Mouse (Mus musculus): Measurements from ENCODE around the gene Zfp986. TPM values are rescaled to one million over a fixed set of nuclear protein-coding genes. Genes with fewer than 3 reads are reported as not detected.
"Not testable (repeated sequence)": the region's sequence is repeated elsewhere in the genome, so short reads cannot be mapped to it uniquely, and the experiment has no call there.

Zfp986 gene
- polyA plus RNA-seq (2021) = 0.49 TPM

DNA sequence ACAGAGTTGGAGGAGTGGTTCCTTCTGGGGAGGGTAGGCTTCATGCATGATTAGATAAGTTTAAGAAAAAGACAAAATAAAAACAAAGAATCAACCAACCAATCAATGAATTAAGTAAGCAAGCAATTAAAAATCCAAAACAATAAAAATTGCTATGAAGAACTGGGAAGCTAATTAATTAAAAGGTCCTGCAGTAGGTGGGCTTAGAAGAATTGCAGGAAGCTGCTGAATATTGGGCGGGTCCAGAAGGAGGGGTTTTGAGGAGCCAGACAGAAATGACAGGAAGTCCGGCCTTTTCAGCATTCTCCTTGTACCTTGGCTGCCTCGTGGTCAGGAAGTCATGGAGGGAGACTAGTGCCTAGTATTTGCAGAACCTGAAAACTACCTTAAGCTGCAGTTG lies at the start of gene Zfp986:
Gene Zfp986, plus strand, starts transcription at position 301 of the 400 bp plus-strand sequence.
- CTCF ChIA-PET; POLR2A ChIA-PET; in situ Hi-C loops (cut with MboI; ENCODE audit: low pct_unique_long_range_greater_than_20kb); H3K27me3 ChIP-seq; DNase-seq (ENCODE audit: low read depth, low spot score); ATAC-seq: not testable (repeated sequence)

DNA sequence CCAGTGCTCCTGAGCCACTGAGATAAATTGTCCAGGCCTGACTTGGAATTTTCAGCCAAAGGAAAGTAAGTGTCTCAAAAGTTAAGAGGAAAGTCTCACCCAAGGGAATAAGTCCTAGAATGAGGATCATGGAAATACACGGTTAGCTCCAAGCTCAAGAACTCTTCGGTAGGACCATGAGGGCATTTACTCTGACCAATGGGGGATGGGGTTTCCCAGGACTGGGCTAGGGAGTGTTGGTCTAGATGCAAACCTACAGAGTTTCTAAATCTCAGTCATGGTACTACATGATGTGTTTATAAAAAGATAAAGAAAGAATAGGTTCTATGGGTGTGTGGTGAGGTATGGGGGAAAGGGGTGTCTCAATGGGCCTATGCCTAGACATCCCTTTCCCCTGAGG lies 48.6 kb upstream of the Zfp986 start:
- H3K27me3 ChIP-seq; in situ Hi-C loops (cut with MboI; ENCODE audit: low pct_unique_long_range_greater_than_20kb); POLR2A ChIA-PET; ATAC-seq; DNase-seq (ENCODE audit: low read depth, low spot score); CTCF ChIA-PET: not testable (repeated sequence)

DNA sequence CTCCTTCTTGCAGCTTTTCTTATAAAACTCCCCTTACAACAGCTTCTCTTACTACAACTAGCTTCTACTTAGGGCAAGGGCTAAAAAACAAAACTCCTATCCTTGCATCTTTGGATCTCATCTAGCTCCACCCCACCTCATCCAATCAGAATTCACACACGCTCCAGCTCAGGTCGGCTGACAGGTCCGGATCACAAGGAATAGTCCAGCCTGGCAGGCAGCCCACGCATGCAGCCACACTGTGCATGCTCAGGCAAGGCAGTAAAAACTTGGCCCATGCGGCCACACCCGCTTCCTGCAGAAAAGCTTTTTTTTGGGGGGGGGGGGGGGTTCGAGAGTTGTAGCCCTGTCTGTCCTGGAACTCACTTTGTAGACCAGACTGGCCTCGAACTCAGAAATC lies 43.0 kb upstream of the Zfp986 start:
- CTCF ChIA-PET; ATAC-seq; H3K27me3 ChIP-seq; DNase-seq (ENCODE audit: low read depth, low spot score); in situ Hi-C loops (cut with MboI; ENCODE audit: low pct_unique_long_range_greater_than_20kb); POLR2A ChIA-PET: not testable (repeated sequence)

DNA sequence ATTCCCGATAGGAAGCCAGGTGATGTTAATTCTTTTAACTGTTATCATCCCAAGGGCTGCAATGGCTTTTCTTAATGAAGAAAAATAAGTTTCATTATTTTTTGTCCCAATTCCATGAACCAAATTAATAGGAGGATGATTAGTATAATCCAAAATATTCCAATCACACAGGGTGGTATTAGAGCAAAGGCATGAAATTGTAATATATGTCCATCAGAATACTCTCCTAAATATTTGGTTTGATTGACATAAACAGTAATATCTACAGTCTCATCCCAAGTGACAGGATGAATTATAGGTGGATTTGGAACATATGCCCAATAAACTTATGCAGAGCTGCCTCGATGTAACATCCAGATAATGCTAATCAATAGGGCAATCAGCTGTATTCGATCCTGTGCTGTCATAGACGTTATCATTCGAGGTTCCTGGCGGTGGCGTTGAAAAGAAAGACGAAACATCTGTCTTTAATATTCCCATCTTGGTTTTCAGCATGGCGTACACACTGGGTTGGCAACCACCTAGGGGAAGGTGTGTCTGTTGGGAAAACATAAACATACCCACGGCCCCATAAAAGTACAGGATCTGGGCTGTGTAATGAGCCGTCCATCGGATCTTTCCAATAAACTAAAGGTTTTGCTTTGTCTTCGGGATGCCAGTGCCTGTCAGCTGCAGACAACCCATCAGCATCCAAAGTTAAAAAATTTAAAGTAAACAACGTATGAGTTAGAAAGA lies 37.1 kb upstream of the Zfp986 start:
- in situ Hi-C loops (cut with MboI; ENCODE audit: low pct_unique_long_range_greater_than_20kb); H3K27me3 ChIP-seq; POLR2A ChIA-PET; ATAC-seq; CTCF ChIA-PET; DNase-seq (ENCODE audit: low read depth, low spot score): not testable (repeated sequence)

DNA sequence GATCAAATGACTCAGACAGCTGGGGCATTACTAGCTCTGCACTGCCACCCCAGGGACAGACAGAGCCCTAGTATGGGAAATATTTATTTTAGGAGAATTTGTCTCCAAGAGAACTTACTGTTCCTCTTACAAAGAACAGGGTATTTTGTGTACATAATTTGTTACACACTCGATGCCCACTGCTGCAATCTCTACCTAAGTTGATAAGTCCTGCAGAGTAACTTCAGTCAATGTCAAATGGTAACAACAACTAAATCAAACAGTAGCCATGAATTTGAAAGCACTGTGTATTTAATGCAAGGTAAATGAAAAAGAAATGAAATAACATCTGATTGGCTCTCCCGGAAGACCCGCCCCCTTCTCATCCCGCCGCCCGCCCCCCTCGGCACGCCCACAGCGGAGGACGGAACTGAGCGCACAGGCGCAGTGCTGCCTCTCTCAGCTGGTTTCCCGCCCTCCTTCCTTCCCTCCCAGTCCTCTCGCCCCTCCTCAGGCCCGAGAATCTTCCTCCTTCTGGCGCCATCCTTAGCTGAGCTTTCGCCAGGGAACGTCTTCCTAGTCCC lies 32.2 kb upstream of the Zfp986 start:
- H3K27me3 ChIP-seq; POLR2A ChIA-PET; in situ Hi-C loops (cut with MboI; ENCODE audit: low pct_unique_long_range_greater_than_20kb); ATAC-seq; DNase-seq (ENCODE audit: low read depth, low spot score); CTCF ChIA-PET: not testable (repeated sequence)

DNA sequence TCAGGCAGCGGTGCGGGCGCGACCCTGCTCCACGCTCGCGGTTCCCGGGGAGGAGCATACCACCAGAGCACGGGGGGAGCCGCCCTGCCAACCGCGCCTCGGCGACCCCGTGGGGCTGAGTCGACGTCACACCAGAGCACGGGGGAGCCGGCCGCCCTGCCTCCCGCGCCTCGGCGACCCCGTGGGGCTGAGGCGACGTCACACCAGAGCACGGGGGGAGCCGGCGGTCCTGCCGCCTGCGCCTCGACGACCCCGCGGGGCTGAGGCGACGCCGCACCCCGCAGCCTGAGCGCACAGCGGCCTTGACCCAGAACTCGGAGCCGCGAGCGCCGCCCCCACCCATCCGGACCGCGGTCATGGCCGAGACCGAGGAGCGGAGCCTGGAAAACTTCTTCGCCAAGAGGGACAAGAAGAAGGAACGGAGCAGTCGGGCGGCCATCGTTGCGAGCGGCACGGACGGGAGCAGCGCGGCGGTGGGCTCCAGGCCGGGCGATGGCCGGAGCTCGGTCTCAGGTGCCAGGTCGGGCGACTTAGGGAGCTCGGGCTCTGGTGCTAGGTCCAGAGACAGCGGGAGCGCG lies 31.6 kb upstream of the Zfp986 start:
- CTCF ChIA-PET; POLR2A ChIA-PET; H3K27me3 ChIP-seq; DNase-seq (ENCODE audit: low read depth, low spot score); ATAC-seq; in situ Hi-C loops (cut with MboI; ENCODE audit: low pct_unique_long_range_greater_than_20kb): not testable (repeated sequence)

DNA sequence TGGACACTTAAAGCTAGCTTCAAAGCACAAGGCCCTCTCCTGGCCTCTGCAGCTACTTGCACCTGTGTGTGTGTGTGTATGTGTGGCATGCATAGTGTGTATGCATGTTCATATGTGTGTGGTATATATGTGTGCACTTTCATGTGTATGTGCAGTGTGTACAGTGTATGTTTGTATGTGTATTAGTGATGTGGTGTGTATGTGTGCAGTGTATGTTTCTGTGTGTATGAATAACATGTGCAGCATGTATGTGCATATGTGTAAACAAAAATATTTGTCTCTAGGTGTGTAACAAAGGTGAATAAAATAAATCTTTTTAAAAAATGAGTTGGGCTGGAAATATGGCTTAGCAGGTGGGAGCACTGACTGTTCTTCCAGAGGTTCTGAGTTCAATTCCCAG lies 21.8 kb upstream of the Zfp986 start:
- CTCF ChIA-PET; H3K27me3 ChIP-seq; POLR2A ChIA-PET; ATAC-seq; DNase-seq (ENCODE audit: low read depth, low spot score); in situ Hi-C loops (cut with MboI; ENCODE audit: low pct_unique_long_range_greater_than_20kb): not testable (repeated sequence)

DNA sequence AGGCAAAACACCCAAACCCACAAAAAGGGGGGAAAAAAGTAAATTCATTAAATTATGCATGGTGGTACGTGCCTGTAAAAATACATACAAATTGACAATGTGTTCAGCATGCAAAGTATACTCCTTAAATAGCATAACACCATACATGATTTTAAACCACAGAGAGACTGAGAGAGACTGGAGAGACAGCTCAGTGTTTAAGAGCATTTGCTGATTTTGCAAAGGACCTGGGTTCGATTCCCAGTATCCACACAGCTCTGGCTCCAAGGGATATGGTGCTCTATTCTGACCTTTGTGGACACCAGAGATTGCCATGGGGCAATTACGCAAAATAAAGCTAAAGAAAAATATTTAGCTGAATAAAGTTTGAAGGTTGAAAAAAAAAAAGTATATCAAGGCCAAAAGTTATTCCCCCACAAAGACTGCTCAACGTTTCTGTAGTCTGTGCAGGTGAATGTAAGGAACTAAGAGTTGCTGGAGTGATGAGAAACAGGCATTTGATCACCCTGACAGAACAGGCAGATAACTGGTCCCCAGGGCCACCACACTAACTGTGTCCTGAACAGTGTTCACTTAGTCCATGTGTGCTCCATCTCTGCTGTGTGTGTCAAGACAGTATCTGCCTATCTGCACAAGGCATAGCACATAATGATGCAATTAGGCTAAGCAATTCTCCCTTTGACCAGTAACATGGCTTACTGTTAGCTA lies 20.3 kb upstream of the Zfp986 start:
- H3K27me3 ChIP-seq; ATAC-seq; POLR2A ChIA-PET; CTCF ChIA-PET; DNase-seq (ENCODE audit: low read depth, low spot score); in situ Hi-C loops (cut with MboI; ENCODE audit: low pct_unique_long_range_greater_than_20kb): not testable (repeated sequence)

DNA sequence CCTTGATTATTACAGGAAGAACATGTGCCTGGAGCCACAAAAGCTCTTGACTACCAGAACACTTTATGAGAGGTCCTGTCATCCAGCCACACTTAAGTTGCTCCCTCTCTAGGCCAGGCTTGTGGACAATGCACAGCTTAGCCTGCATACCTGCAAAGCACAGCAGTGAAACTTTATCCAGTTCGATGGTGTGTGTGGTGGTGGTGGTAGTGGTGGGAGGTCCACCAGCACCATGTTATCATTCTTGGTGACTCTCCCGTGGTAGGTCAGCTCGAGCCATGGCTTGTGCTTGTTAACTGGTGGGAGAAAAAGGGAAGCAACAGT lies 19.7 kb upstream of the Zfp986 start:
- H3K27me3 ChIP-seq; in situ Hi-C loops (cut with MboI; ENCODE audit: low pct_unique_long_range_greater_than_20kb); DNase-seq (ENCODE audit: low read depth, low spot score); ATAC-seq; POLR2A ChIA-PET; CTCF ChIA-PET: not testable (repeated sequence)

DNA sequence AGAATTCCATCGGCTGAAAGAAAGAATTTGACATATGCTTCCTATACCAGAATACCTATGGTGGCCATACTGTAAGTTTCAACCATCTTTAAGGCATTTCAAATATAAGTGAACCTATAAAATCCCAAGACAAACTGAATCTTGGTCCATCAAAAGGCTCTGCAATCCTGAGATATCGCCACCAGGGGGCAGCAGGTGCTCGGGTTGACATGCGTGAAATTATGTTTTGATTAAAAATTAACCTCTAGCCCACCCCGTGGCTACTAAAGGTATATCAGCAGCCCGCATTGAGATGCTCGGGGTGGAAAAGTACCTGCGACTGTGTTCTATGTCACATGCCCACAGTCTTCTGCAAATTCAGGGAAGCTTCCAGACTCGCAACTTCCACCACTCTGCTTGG lies 17.2 kb upstream of the Zfp986 start:
- H3K27me3 ChIP-seq; POLR2A ChIA-PET; CTCF ChIA-PET; DNase-seq (ENCODE audit: low read depth, low spot score); ATAC-seq; in situ Hi-C loops (cut with MboI; ENCODE audit: low pct_unique_long_range_greater_than_20kb): not testable (repeated sequence)

DNA sequence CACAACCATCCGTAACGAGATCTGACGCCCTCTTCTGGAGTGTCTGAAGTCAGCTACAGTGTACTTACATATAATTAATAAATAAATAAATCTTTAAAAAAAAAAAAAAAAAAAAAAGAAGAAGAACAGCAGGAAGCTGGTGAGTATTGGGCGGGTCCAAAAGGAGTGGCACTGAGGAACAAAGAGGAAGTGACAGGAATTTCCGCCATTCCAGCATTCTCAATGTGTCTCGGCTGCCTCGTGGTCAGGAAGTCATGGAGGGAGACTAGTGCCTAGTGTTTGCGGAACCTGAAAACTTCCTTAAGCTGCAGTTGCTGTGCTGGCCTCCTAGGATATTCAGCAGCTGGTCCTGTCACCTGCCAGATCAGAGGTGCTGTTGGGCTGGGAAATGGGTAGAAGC lies 4.7 kb upstream of the Zfp986 start:
- in situ Hi-C loops (cut with MboI; ENCODE audit: low pct_unique_long_range_greater_than_20kb); DNase-seq (ENCODE audit: low read depth, low spot score); POLR2A ChIA-PET; CTCF ChIA-PET; H3K27me3 ChIP-seq; ATAC-seq: not testable (repeated sequence)

Other genes with a start within 250 kb of the Zfp986 start
- 0.86 TPM for gene Zfp980, start 198.1 kb upstream of the Zfp986 start, polyA plus RNA-seq (2021)
- 0.22 TPM for gene Zfp987, start 228.5 kb downstream of the Zfp986 start, polyA plus RNA-seq (2021)

All from Patski (cell line).